Mouse (Mus musculus) CD4-positive naive resting alpha-beta T cell, adult 57 days (primary cell): ENCODE results near the gene Gpr146. TPM values are rescaled to one million over a fixed set of nuclear protein-coding genes. Genes with fewer than 3 reads are reported as not detected.

Source experiments
- total RNA-seq: library from RNA; stranded (reverse); gene quantifications from one replicate; pipeline ENCODE4 v1.2.4, GENCODE M21; 2023

Gpr146 gene
- 27.5 TPM for total RNA-seq

GRCm38 (mm10) chr5:139377468-139378270 is at the start of gene Gpr146:
Gene Gpr146, plus strand, starts transcription at chr5:139377697.

GRCm38 (mm10) chr5:139351134-139351533 is 26.4 kb upstream of the Gpr146 start, which contains the start of gene Cox19:
Gene Cox19, minus strand, starts transcription at chr5:139351418.

DNA sequence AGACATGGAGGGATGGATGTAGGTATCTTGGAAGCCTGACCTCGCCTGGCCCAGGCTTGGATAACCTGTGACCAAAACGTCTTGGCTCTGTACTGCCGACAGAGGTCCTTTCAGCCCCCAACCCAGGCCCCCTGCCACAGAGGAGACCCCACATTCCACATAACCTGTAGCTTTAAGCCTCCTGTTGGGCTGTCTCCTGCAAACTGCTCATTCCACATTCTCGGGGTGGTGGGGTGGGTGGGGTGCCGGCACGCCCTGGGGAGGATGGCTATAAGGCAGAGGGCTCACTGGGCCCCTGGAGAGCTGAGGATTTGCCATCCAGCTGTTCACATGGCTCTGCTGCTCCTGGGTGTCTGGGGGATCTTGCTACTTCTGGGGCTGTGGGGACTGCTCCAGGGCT is 25.2 kb upstream of the Gpr146 start, which contains the start of gene Cyp2w1:
TSS of gene Cyp2w1 (plus strand) at position 301 of the 400 bp plus-strand sequence.

GRCm38 (mm10) chr5:139404801-139405401 is 27.4 kb downstream of the Gpr146 start, which contains the start of gene C130050O18Rik:
Gene C130050O18Rik, plus strand, starts transcription at chr5:139405280.

GRCm38 (mm10) chr5:139423026-139423865 is 45.7 kb downstream of the Gpr146 start, which contains the start of gene Gper1:
Gene Gper1, plus strand, starts transcription at chr5:139423151.

Other genes starting within 250 kb of the Gpr146 start
- gene Prkar1b, start 227.7 kb upstream of the Gpr146 start, total RNA-seq: 2.5 TPM
- gene Dnaaf5, start 227.5 kb upstream of the Gpr146 start, total RNA-seq: 21.3 TPM
- gene Sun1, start 177.1 kb upstream of the Gpr146 start, total RNA-seq: 68.1 TPM
- 46.0 TPM for gene Get4, start 125.4 kb upstream of the Gpr146 start, total RNA-seq
- 4.5 TPM for gene Adap1, start 52.1 kb upstream of the Gpr146 start, total RNA-seq
- 20.9 TPM for gene Cox19, start 26.3 kb upstream of the Gpr146 start, total RNA-seq
- gene Cyp2w1, start 25.1 kb upstream of the Gpr146 start, total RNA-seq: not detected
- 0.47 TPM for gene C130050O18Rik, start 27.6 kb downstream of the Gpr146 start, total RNA-seq
- gene Gper1, start 45.5 kb downstream of the Gpr146 start, total RNA-seq: not detected
- 3.4 TPM for gene 3110082I17Rik, start 82.8 kb downstream of the Gpr146 start, total RNA-seq
- 120 TPM for gene Zfand2a, start 106.9 kb downstream of the Gpr146 start, total RNA-seq
- not detected for gene Uncx, start 165.8 kb downstream of the Gpr146 start, total RNA-seq